13 mouse cellular contexts compared by ENCODE assay signal in genomic region chr8:64944831-64945230, GRCm38 (mm10). TPM values are rescaled to one million over a fixed set of nuclear protein-coding genes. Genes with fewer than 3 reads are reported as not detected.
DNase-seq lines count a peak whose midpoint lies in the region; ATAC-seq and TF ChIP-seq lines count a peak whose summit lies in the region.
"Had no signal": no experiment of that assay in that cellular context is flagged by ENCODE, and none has a peak within 500 bp of the region (broad histone marks: within the 10 kb centered on the region; RNA-seq: fewer than 3 reads in every experiment).

No protein-coding gene starts in this region.

- no peaks in the 10 kb centered on the region; the same call in 1 of the 2 replicates for H3K27me3 ChIP-seq in forebrain, embryonic 14.5 days (replicated peaks; ENCODE audit: control insufficient read depth, insufficient read depth, low read length)
- H3K27me3 ChIP-seq in forebrain, embryonic 16.5 days (replicated peaks; ENCODE audit: control insufficient read depth, insufficient read depth, low read length), result peaks cover 2% of the 10 kb centered on the region; the same call in 1 of the 2 replicates
- no peaks in the 10 kb centered on the region for H3K27me3 ChIP-seq in liver, postnatal 0 days (ENCODE audit: insufficient read depth, low read length)
- H3K27me3 ChIP-seq in liver, embryonic 12.5 days (replicated peaks), result peaks cover 16% of the 10 kb centered on the region
- H3K27me3 ChIP-seq in CH12.LX (replicated peaks), result no peaks in the 10 kb centered on the region
- H3K27me3 ChIP-seq: intestine, embryonic 15.5 days had no signal

- no peak overlapping the region for H3K4me3 ChIP-seq in forebrain, embryonic 14.5 days (ENCODE audit: low read depth, low read length)
- no peak overlapping the region for H3K4me3 ChIP-seq in forebrain, embryonic 16.5 days (replicated peaks; ENCODE audit: low read length)
- H3K4me3 ChIP-seq in liver, postnatal 0 days (ENCODE audit: low read depth, low read length), result no peak overlapping the region
- H3K4me3 ChIP-seq in liver, embryonic 12.5 days, result no peak overlapping the region
- H3K4me3 ChIP-seq in CH12.LX (replicated peaks in 1 of 3; ENCODE audit: low read depth in 2 of 3, low read length in 2 of 3, poor library complexity in 1 of 3), result no peak overlapping the region
- H3K4me3 ChIP-seq: heart, embryonic 15.5 days; intestine, embryonic 15.5 days had no signal

- no peaks in the 10 kb centered on the region for H3K4me1 ChIP-seq in forebrain, embryonic 14.5 days (ENCODE audit: control insufficient read depth, insufficient read depth, low read length)
- H3K4me1 ChIP-seq in forebrain, embryonic 16.5 days (replicated peaks; ENCODE audit: control insufficient read depth, insufficient read depth, low read length), result peaks cover 7% of the 10 kb centered on the region
- peaks cover 4% of the 10 kb centered on the region; the same call in 1 of the 2 replicates for H3K4me1 ChIP-seq in liver, postnatal 0 days (ENCODE audit: insufficient read depth)
- peaks cover 20% of the 10 kb centered on the region for H3K4me1 ChIP-seq in liver, embryonic 12.5 days
- peaks cover 11 to 29% of the 10 kb centered on the region in 2 experiments for H3K4me1 ChIP-seq in CH12.LX (ENCODE audit: control insufficient read depth in 1 of 2, insufficient read depth in 2 of 2)
- H3K4me1 ChIP-seq: intestine, embryonic 15.5 days had no signal

- 24% methylated on average over 5 of the region's 5 CpGs for WGBS in forebrain, embryonic 14.5 days
- WGBS in forebrain, embryonic 16.5 days, result 32% methylated on average over 5 of the region's 5 CpGs
- WGBS in liver, postnatal 0 days (ENCODE audit: insufficient replicate concordance), result 28% methylated on average over 5 of the region's 5 CpGs
- WGBS in liver, embryonic 12.5 days (ENCODE audit: insufficient replicate concordance), result 19% methylated on average over 5 of the region's 5 CpGs

- dilution Hi-C loops in CH12.LX (cut with MboI; ENCODE audit: extremely low pct_ligation_motif_present, extremely low pct_unique_long_range_greater_than_20kb, low sequenced_read_pairs), result no loop called here

- ATAC-seq in forebrain, embryonic 14.5 days, result no peak
- no peak for ATAC-seq in forebrain, embryonic 16.5 days
- no peak for ATAC-seq in liver, postnatal 0 days
- ATAC-seq in liver, embryonic 12.5 days, result no peak
- ATAC-seq in megakaryocyte-erythroid progenitor cell, adult 5-6 weeks (replicated peaks; ENCODE audit: low FRiP score, low TSS enrichment, poor library complexity, severe bottlenecking), result no peak
- ATAC-seq: intestine, embryonic 15.5 days had no signal

- no peaks in the 10 kb centered on the region for H3K9me3 ChIP-seq in forebrain, embryonic 14.5 days (replicated peaks; ENCODE audit: control insufficient read depth, low read length)
- H3K9me3 ChIP-seq in forebrain, embryonic 16.5 days (ENCODE audit: control insufficient read depth, low read length), result no peaks in the 10 kb centered on the region
- no peaks in the 10 kb centered on the region for H3K9me3 ChIP-seq in liver, postnatal 0 days (ENCODE audit: low read length)
- H3K9me3 ChIP-seq in liver, embryonic 12.5 days (replicated peaks), result no peaks in the 10 kb centered on the region
- peaks cover 3% of the 10 kb centered on the region for H3K9me3 ChIP-seq in CH12.LX (replicated peaks; ENCODE audit: low read length)
- H3K9me3 ChIP-seq: heart, embryonic 15.5 days; intestine, embryonic 15.5 days had no signal

- no peaks in the 10 kb centered on the region for H3K79me2 ChIP-seq in CH12.LX (replicated peaks; ENCODE audit: control insufficient read depth, extremely low read depth, insufficient read depth, poor library complexity, severe bottlenecking)

- peak; percentile 40 for DNase-seq in forebrain, embryonic 14.5 days (ENCODE audit: low spot score)
- DNase-seq in liver, postnatal 0 days, result no peak
- peak; percentile 49 for DNase-seq in CH12.LX (ENCODE audit: extremely low read depth)
- DNase-seq in induced T-regulatory cell, adult 2 months (ENCODE audit: low read depth), result peak; percentile 63
- DNase-seq in layer of hippocampus, postnatal 14 days (ENCODE audit: low spot score in 2 of 2), result no peak
- DNase-seq: gastrocnemius, postnatal 10 days; layer of hippocampus, postnatal 36 days; lung, adult 18-20 months had no signal

- no peak overlapping the region for H3K9ac ChIP-seq in forebrain, embryonic 14.5 days (ENCODE audit: low read length)
- H3K9ac ChIP-seq in forebrain, embryonic 16.5 days (replicated peaks; ENCODE audit: low read depth, low read length), result no peak overlapping the region
- no peak overlapping the region for H3K9ac ChIP-seq in liver, postnatal 0 days (replicated peaks)
- no peak overlapping the region for H3K9ac ChIP-seq in liver, embryonic 12.5 days
- H3K9ac ChIP-seq in CH12.LX (ENCODE audit: insufficient read depth, low read depth), result no peak overlapping the region
- H3K9ac ChIP-seq: heart, embryonic 15.5 days; intestine, embryonic 15.5 days had no signal

- no peak overlapping the region for H3K27ac ChIP-seq in forebrain, embryonic 14.5 days (ENCODE audit: low read depth, low read length)
- no peak overlapping the region for H3K27ac ChIP-seq in forebrain, embryonic 16.5 days (ENCODE audit: low read length)
- no peak overlapping the region for H3K27ac ChIP-seq in liver, postnatal 0 days (ENCODE audit: low read depth)
- no peak overlapping the region for H3K27ac ChIP-seq in liver, embryonic 12.5 days
- no peak overlapping the region for H3K27ac ChIP-seq in CH12.LX (ENCODE audit: insufficient read depth, low read depth)
- H3K27ac ChIP-seq: heart, embryonic 15.5 days; intestine, embryonic 15.5 days had no signal

- no peak for TF ChIP-seq POLR2A in CH12.LX (IDR thresholded peaks at IDR 0.05; ENCODE audit: low read depth, low read length)

- H3K4me2 ChIP-seq in forebrain, embryonic 14.5 days (ENCODE audit: low read length), result no peak overlapping the region
- H3K4me2 ChIP-seq in forebrain, embryonic 16.5 days (ENCODE audit: low read length), result no peak overlapping the region
- H3K4me2 ChIP-seq in liver, postnatal 0 days (ENCODE audit: low read depth, low read length), result no peak overlapping the region
- no peak overlapping the region for H3K4me2 ChIP-seq in liver, embryonic 12.5 days
- H3K4me2 ChIP-seq in CH12.LX (ENCODE audit: insufficient read depth, low read depth, poor library complexity, severe bottlenecking), result no peak overlapping the region
- H3K4me2 ChIP-seq: heart, embryonic 15.5 days; intestine, embryonic 15.5 days had no signal

- peak; percentile 36 for TF ChIP-seq RAD21 in CH12.LX (IDR thresholded peaks at IDR 0.05; ENCODE audit: low read depth, low read length)

- peak; percentile 50 for TF ChIP-seq CTCF in liver, postnatal 0 days (IDR thresholded peaks at IDR 0.05; ENCODE audit: low read depth)
- peak; percentile 35 to 84; a peak in 3 of 4 replicates for TF ChIP-seq CTCF in CH12.LX (conservative IDR thresholded peaks at IDR 0.05 in 1 of 2, IDR thresholded peaks at IDR 0.05 in 1 of 2; ENCODE audit: low read depth in 2 of 2, low read length in 2 of 2)

- no peaks in the 10 kb centered on the region for H3K36me3 ChIP-seq in forebrain, embryonic 14.5 days (ENCODE audit: control insufficient read depth, insufficient read depth, low read length)
- no peaks in the 10 kb centered on the region for H3K36me3 ChIP-seq in forebrain, embryonic 16.5 days (ENCODE audit: control insufficient read depth, insufficient read depth)
- H3K36me3 ChIP-seq in liver, postnatal 0 days (replicated peaks; ENCODE audit: insufficient read depth, low read length), result no peaks in the 10 kb centered on the region
- no peaks in the 10 kb centered on the region for H3K36me3 ChIP-seq in liver, embryonic 12.5 days
- peaks cover 0 to 6% of the 10 kb centered on the region in 2 experiments for H3K36me3 ChIP-seq in CH12.LX (replicated peaks in 1 of 2; ENCODE audit: control insufficient read depth in 1 of 2, insufficient read depth in 1 of 2, low read length in 1 of 2)
- H3K36me3 ChIP-seq: heart, embryonic 15.5 days; intestine, embryonic 15.5 days had no signal

- in situ Hi-C loops in CH12.LX (cut with MboI; ENCODE audit: low pct_ligation_motif_present, low pct_unique_long_range_greater_than_20kb, low sequenced_read_pairs), result loop anchor here (5.0 to 25.0 kb wide), 3 partner anchors 108 to 328 kb away; partner anchors contain the start of gene Msmo1

- TF ChIP-seq EP300 in liver, postnatal 0 days (IDR thresholded peaks at IDR 0.05; ENCODE audit: low read depth), result no peak
- TF ChIP-seq EP300 in CH12.LX (IDR thresholded peaks at IDR 0.05; ENCODE audit: low read length), result no peak

TF ChIP-seq in CH12.LX, 34 proteins besides CTCF, POLR2A, EP300 and RAD21 (continues in another document):
- TF ChIP-seq ZMIZ1 (IDR thresholded peaks at IDR 0.05; ENCODE audit: low read depth, low read length), result no peak
- TF ChIP-seq USF2 (conservative IDR thresholded peaks at IDR 0.05; ENCODE audit: low read depth, low read length), result no peak
- no peak for TF ChIP-seq MYC (IDR thresholded peaks at IDR 0.05; ENCODE audit: low read depth, low read length)
- TF ChIP-seq E2F4 (IDR thresholded peaks at IDR 0.05; ENCODE audit: insufficient replicate concordance, low read depth, low read length), result no peak

RNA-seq across cellular contexts. Expression of gene Tmem192, which starts 2.2 kb away (rescaled TPM):
- polyA plus RNA-seq in forebrain, embryonic 14.5 days (2014; fragmentation: Nextera tagmentation; extraction: Ambion mirVana), result 24.0 and 26.2 TPM in 2 replicates
- polyA plus RNA-seq in forebrain, embryonic 16.5 days (2015; fragmentation: Nextera tagmentation; extraction: Ambion mirVana), result 20.9 and 25.0 TPM in 2 replicates
- polyA plus RNA-seq in liver, postnatal 0 days (2015; fragmentation: Nextera tagmentation; extraction: Ambion mirVana), result 18.4 and 20.2 TPM in 2 replicates
- 18.1 TPM in 2 replicates for polyA plus RNA-seq in liver, embryonic 12.5 days (2016; fragmentation: Nextera tagmentation; extraction: Ambion mirVana)
- total RNA-seq in CH12.LX (2012; rRNA removed) (17.2 and 20.6 TPM in 2 replicates), CH12.LX (2014; rRNA removed) (15.7 and 19.5 TPM in 2 replicates)
- polyA plus RNA-seq in CH12.LX (2012; ENCODE audit: insufficient read length, low read depth), result 69.7 and 72.1 TPM in 2 replicates
- 16.4 and 30.1 TPM in 2 replicates for total RNA-seq in megakaryocyte-erythroid progenitor cell, adult 5-6 weeks (2014; fragmentation: Nextera tagmentation)
- total RNA-seq in megakaryocyte-erythroid progenitor cell, adult 5-6 weeks (2017), result 8.0 and 14.0 TPM in 2 replicates
- 10 to 100 TPM; 15.7 to 16.0 TPM for total RNA-seq in layer of hippocampus, postnatal 14 days (2021)

RNA-seq across cellular contexts. Expression of gene Trim75, which starts 42.8 kb away (rescaled TPM):
- polyA plus RNA-seq in forebrain, embryonic 14.5 days (2014; fragmentation: Nextera tagmentation; extraction: Ambion mirVana), result 0.09 TPM in 1 of 2 replicates, not detected in the other
- 0.34 TPM in 1 of 2 replicates, not detected in the other for polyA plus RNA-seq in forebrain, embryonic 16.5 days (2015; fragmentation: Nextera tagmentation; extraction: Ambion mirVana)
- polyA plus RNA-seq in liver, postnatal 0 days (2015; fragmentation: Nextera tagmentation; extraction: Ambion mirVana), result not detected in 2 replicates
- polyA plus RNA-seq in liver, embryonic 12.5 days (2016; fragmentation: Nextera tagmentation; extraction: Ambion mirVana), result not detected in 2 replicates
- total RNA-seq in CH12.LX (2012; rRNA removed), result not detected in 2 replicates
- not detected in 2 replicates for total RNA-seq in CH12.LX (2014; rRNA removed)
- 0.07 TPM in 1 of 2 replicates, not detected in the other for polyA plus RNA-seq in CH12.LX (2012; ENCODE audit: insufficient read length, low read depth)
- not detected in 2 replicates for total RNA-seq in megakaryocyte-erythroid progenitor cell, adult 5-6 weeks (2014; fragmentation: Nextera tagmentation)
- total RNA-seq in megakaryocyte-erythroid progenitor cell, adult 5-6 weeks (2017), result not detected in 2 replicates
- not detected for total RNA-seq in layer of hippocampus, postnatal 14 days (2021)
- total RNA-seq: gastrocnemius, postnatal 10 days; layer of hippocampus, postnatal 36 days had no signal
- polyA plus RNA-seq: heart, embryonic 15.5 days; intestine, embryonic 15.5 days had no signal

Comparison
In these comparisons a context has a peak if more than half of its experiments do, and no peak if none do; other contexts are left out.
1. DNase-seq: peak in forebrain, embryonic 14.5 days (single experiment), CH12.LX (single experiment) and induced T-regulatory cell, adult 2 months (single experiment); none in liver, postnatal 0 days (single experiment) and layer of hippocampus, postnatal 14 days (0 of 2).